Mouse (Mus musculus) heart, adult 2 months (tissue): Measurements from ENCODE around the gene Palm2.
"Not testable (repeated sequence)": the region's sequence is repeated elsewhere in the genome, so short reads cannot be mapped to it uniquely, and the experiment has no call there.

Experiments used
- CTCF ChIP-seq: fragments of 200-600 bp; IDR thresholded peaks from 2 replicates; pipeline ENCODE4 v1.8.1; 2022; ENCODE audit warnings: antibody characterized with exemption, mild to moderate bottlenecking, moderate library complexity
- EP300 ChIP-seq: fragments of 200-500 bp; IDR thresholded peaks from 2 replicates; pipeline ENCODE4 v1.6.1; 2011; ENCODE audit warnings: low read depth, low read length, control low read depth; ENCODE audit not compliant: insufficient read depth
- POLR2A ChIP-seq: fragments of 200-500 bp; IDR thresholded peaks from 2 replicates; pipeline ENCODE4 v1.6.1; 2011; ENCODE audit warnings: mild to moderate bottlenecking, low read depth, low read length, control low read depth; ENCODE audit not compliant: insufficient read depth

DNA sequence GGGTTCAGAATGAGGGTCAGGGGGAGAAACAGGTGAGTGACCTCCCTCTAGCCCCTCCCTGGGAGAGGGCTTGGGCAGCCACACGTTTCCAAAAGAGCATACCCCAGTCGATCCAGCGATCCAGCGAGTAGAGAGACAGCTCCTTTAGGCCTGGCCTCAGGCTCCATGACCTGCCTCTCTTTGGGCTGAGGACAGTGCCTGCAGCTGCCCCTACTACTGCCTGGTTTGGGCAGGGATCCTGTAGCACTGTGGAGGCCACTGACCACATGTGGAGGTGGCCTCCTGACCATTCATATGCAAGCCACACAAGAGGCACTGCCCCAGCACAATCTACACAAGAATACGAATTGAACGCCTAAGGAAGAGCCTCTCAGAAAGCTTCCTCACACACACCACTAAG lies 21.7 kb upstream of the Palm2 start:
- TF ChIP-seq CTCF, EP300, POLR2A: not testable (repeated sequence)
